Mouse (Mus musculus): ENCODE results near the gene Cdkal1. TPM values are rescaled to one million over a fixed set of nuclear protein-coding genes. Genes with fewer than 3 reads are reported as not detected.

The Cdkal1 gene
- polyA plus RNA-seq, 1 experiment from 2014 or later: 8.2 TPM

DNA sequence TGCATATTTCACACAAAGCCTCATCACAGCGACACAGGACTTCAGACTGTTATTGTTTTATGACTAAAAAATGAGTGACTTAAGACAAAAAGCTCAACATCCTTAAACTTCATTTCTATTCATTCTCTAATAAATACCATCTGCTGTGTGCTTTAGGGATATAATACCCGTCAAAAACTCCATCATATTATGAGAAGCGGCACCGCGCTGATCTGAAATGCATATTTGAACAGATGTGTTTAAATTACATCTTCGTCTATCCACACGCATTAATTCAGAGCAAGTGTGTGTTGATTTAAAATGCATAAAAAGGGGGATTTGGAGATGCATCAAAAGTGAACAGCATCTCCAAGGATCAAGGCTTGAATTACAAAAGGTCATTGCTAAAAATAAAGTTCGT lies 365.1 kb downstream of the Cdkal1 start:
- no peak overlapping the region for H3K9ac ChIP-seq
- H3K4me1 ChIP-seq (replicated peaks): no peaks in the 10 kb centered on the region
- no peak overlapping the region for H3K4me3 ChIP-seq (replicated peaks)
- H3K27me3 ChIP-seq: no peaks in the 10 kb centered on the region
- no peak overlapping the region for H3K4me2 ChIP-seq
- no peak overlapping the region for H3K27ac ChIP-seq (replicated peaks)
- no peak for ATAC-seq (ENCODE audit: insufficient read depth)
- H3K36me3 ChIP-seq (replicated peaks): no peaks in the 10 kb centered on the region
- WGBS (ENCODE audit: insufficient replicate concordance): 81% methylated on average over 8 of the region's 8 CpGs
- H3K9me3 ChIP-seq (replicated peaks): no peaks in the 10 kb centered on the region

- H3K27me3 ChIP-seq: no peaks in the 10 kb centered on the region
- no peak overlapping the region for H3K27ac ChIP-seq (replicated peaks)
- no peaks in the 10 kb centered on the region for H3K36me3 ChIP-seq (replicated peaks)
- H3K4me1 ChIP-seq (replicated peaks): no peaks in the 10 kb centered on the region
- ATAC-seq (ENCODE audit: insufficient read depth): no peak
- H3K9ac ChIP-seq: no peak overlapping the region
- H3K4me2 ChIP-seq: no peak overlapping the region
- H3K9me3 ChIP-seq (replicated peaks): no peaks in the 10 kb centered on the region
- H3K4me3 ChIP-seq (replicated peaks): no peak overlapping the region
- WGBS (ENCODE audit: insufficient replicate concordance): 66% methylated on average over 5 of the region's 5 CpGs
Observed at GRCm38 (mm10) chr13:29489476-29489875, 366.0 kb downstream of the Cdkal1 start.

DNA sequence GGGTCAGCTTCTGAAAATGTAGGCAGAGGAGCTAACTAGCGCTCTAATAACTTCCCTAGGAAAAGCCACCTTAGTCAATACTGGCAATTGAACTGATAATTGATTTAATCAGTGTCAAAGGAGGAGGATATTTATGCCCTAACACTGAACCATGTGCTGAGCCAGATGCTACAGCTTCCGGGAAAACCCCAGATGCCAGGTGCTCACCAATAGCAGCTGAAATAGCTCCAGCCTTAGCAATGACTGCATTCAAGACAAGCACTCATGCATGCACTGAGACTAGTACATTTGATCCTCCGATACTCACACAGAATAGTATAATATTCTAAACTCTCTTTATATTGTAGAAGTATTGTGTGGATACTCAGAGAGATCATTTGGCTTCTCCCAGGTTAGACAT lies 368.8 kb downstream of the Cdkal1 start:
- Histone ChIP-seq H3K27me3 (no peaks in the 10 kb centered on the region), H3K4me3 (replicated peaks) (no peak overlapping the region), H3K4me2 (no peak overlapping the region), H3K4me1 (replicated peaks) (no peaks in the 10 kb centered on the region), H3K36me3 (replicated peaks) (no peaks in the 10 kb centered on the region), H3K9me3 (replicated peaks) (no peaks in the 10 kb centered on the region), H3K9ac (no peak overlapping the region), H3K27ac (replicated peaks) (no peak overlapping the region)
- ATAC-seq (ENCODE audit: insufficient read depth): no peak
- 72% methylated on average over 3 of the region's 3 CpGs for WGBS (ENCODE audit: insufficient replicate concordance)

GRCm38 (mm10) chr13:29483950-29484349 lies 371.5 kb downstream of the Cdkal1 start:
- no peak overlapping the region for H3K9ac ChIP-seq
- H3K4me3 ChIP-seq (replicated peaks): no peak overlapping the region
- H3K9me3 ChIP-seq (replicated peaks): no peaks in the 10 kb centered on the region
- H3K27me3 ChIP-seq: no peaks in the 10 kb centered on the region
- no peaks in the 10 kb centered on the region for H3K4me1 ChIP-seq (replicated peaks)
- ATAC-seq (ENCODE audit: insufficient read depth): no peak
- WGBS (ENCODE audit: insufficient replicate concordance): 55% methylated on average over 3 of the region's 3 CpGs
- no peak overlapping the region for H3K27ac ChIP-seq (replicated peaks)
- no peak overlapping the region for H3K4me2 ChIP-seq
- no peaks in the 10 kb centered on the region for H3K36me3 ChIP-seq (replicated peaks)

- Histone ChIP-seq H3K4me3 (replicated peaks) (no peak overlapping the region), H3K9ac (no peak overlapping the region), H3K27me3 (no peaks in the 10 kb centered on the region), H3K36me3 (replicated peaks) (no peaks in the 10 kb centered on the region), H3K9me3 (replicated peaks) (no peaks in the 10 kb centered on the region), H3K4me2 (no peak overlapping the region), H3K27ac (replicated peaks) (no peak overlapping the region), H3K4me1 (replicated peaks) (no peaks in the 10 kb centered on the region)
- no peak for ATAC-seq (ENCODE audit: insufficient read depth)
- 75% methylated on average over 9 of the region's 9 CpGs for WGBS (ENCODE audit: insufficient replicate concordance)
Observed at GRCm38 (mm10) chr13:29482147-29482863, 373.2 kb downstream of the Cdkal1 start.

GRCm38 (mm10) chr13:29476421-29476820 lies 379.1 kb downstream of the Cdkal1 start:
- WGBS (ENCODE audit: insufficient replicate concordance): 57% methylated on average over 4 of the region's 4 CpGs
- H3K4me2 ChIP-seq: no peak overlapping the region
- H3K27ac ChIP-seq (replicated peaks): no peak overlapping the region
- H3K9me3 ChIP-seq (replicated peaks): no peaks in the 10 kb centered on the region
- no peaks in the 10 kb centered on the region for H3K36me3 ChIP-seq (replicated peaks)
- no peaks in the 10 kb centered on the region for H3K27me3 ChIP-seq
- H3K4me1 ChIP-seq (replicated peaks): no peaks in the 10 kb centered on the region
- H3K4me3 ChIP-seq (replicated peaks): no peak overlapping the region
- H3K9ac ChIP-seq: no peak overlapping the region
- ATAC-seq (ENCODE audit: insufficient read depth): no peak

GRCm38 (mm10) chr13:29474301-29474700 lies 381.2 kb downstream of the Cdkal1 start:
- no peaks in the 10 kb centered on the region for H3K27me3 ChIP-seq
- no peak overlapping the region for H3K27ac ChIP-seq (replicated peaks)
- no peak overlapping the region for H3K4me3 ChIP-seq (replicated peaks)
- H3K36me3 ChIP-seq (replicated peaks): no peaks in the 10 kb centered on the region
- no peak overlapping the region for H3K4me2 ChIP-seq
- ATAC-seq (ENCODE audit: insufficient read depth): no peak
- H3K9me3 ChIP-seq (replicated peaks): no peaks in the 10 kb centered on the region
- H3K9ac ChIP-seq: no peak overlapping the region
- 75% methylated on average over 9 of the region's 9 CpGs for WGBS (ENCODE audit: insufficient replicate concordance)
- H3K4me1 ChIP-seq (replicated peaks): no peaks in the 10 kb centered on the region

DNA sequence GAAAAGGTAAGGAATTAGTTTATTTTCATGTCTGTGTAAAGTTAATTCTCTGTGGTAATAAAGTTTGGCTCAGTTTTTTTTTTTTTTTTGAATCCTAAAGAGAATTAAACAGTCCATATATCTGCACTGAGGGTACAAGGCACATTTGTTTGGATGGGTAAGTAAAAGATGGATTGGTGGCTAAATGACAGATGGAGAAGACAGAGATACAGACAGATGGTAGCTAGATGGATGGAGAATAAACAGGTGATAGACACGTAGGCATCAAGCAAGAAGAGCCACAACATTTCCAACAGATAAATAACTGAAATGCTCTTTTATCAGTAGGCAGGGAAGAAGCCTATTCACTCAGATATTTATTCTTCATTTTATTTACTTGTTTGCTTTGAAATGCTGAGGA lies 381.7 kb downstream of the Cdkal1 start:
- Histone ChIP-seq H3K9me3 (replicated peaks) (no peaks in the 10 kb centered on the region), H3K4me1 (replicated peaks) (no peaks in the 10 kb centered on the region), H3K27me3 (no peaks in the 10 kb centered on the region), H3K36me3 (replicated peaks) (no peaks in the 10 kb centered on the region), H3K4me2 (no peak overlapping the region), H3K27ac (replicated peaks) (no peak overlapping the region), H3K9ac (no peak overlapping the region), H3K4me3 (replicated peaks) (no peak overlapping the region)
- ATAC-seq (ENCODE audit: insufficient read depth): no peak
- 58% methylated on average over 1 of the region's 1 CpGs for WGBS (ENCODE audit: insufficient replicate concordance)

GRCm38 (mm10) chr13:29462271-29462670 lies 393.2 kb downstream of the Cdkal1 start:
- H3K4me1 ChIP-seq (replicated peaks): no peaks in the 10 kb centered on the region
- no peaks in the 10 kb centered on the region for H3K9me3 ChIP-seq (replicated peaks)
- H3K36me3 ChIP-seq (replicated peaks): no peaks in the 10 kb centered on the region
- WGBS (ENCODE audit: insufficient replicate concordance): 51% methylated on average over 6 of the region's 6 CpGs
- H3K27me3 ChIP-seq: no peaks in the 10 kb centered on the region
- H3K9ac ChIP-seq: no peak overlapping the region
- H3K4me2 ChIP-seq: no peak overlapping the region
- ATAC-seq (ENCODE audit: insufficient read depth): no peak
- H3K4me3 ChIP-seq (replicated peaks): no peak overlapping the region
- no peak overlapping the region for H3K27ac ChIP-seq (replicated peaks)

GRCm38 (mm10) chr13:29460741-29461140 lies 394.7 kb downstream of the Cdkal1 start:
- H3K4me3 ChIP-seq (replicated peaks): no peak overlapping the region
- H3K9me3 ChIP-seq (replicated peaks): no peaks in the 10 kb centered on the region
- ATAC-seq (ENCODE audit: insufficient read depth): no peak
- no peaks in the 10 kb centered on the region for H3K27me3 ChIP-seq
- no peak overlapping the region for H3K27ac ChIP-seq (replicated peaks)
- no peaks in the 10 kb centered on the region for H3K36me3 ChIP-seq (replicated peaks)
- no peaks in the 10 kb centered on the region for H3K4me1 ChIP-seq (replicated peaks)
- 49% methylated on average over 5 of the region's 5 CpGs for WGBS (ENCODE audit: insufficient replicate concordance)
- H3K4me2 ChIP-seq: no peak overlapping the region
- no peak overlapping the region for H3K9ac ChIP-seq

- no peak for ATAC-seq (ENCODE audit: insufficient read depth)
- Histone ChIP-seq H3K27ac (replicated peaks) (no peak overlapping the region), H3K36me3 (replicated peaks) (no peaks in the 10 kb centered on the region), H3K27me3 (no peaks in the 10 kb centered on the region), H3K9ac (no peak overlapping the region), H3K4me2 (no peak overlapping the region), H3K9me3 (replicated peaks) (no peaks in the 10 kb centered on the region), H3K4me3 (replicated peaks) (no peak overlapping the region), H3K4me1 (replicated peaks) (no peaks in the 10 kb centered on the region)
- WGBS (ENCODE audit: insufficient replicate concordance): 23% methylated on average over 1 of the region's 1 CpGs
Observed at GRCm38 (mm10) chr13:29458385-29458784, 397.1 kb downstream of the Cdkal1 start.

- Histone ChIP-seq H3K4me1 (replicated peaks) (no peaks in the 10 kb centered on the region), H3K4me3 (replicated peaks) (no peak overlapping the region), H3K27me3 (no peaks in the 10 kb centered on the region), H3K36me3 (replicated peaks) (no peaks in the 10 kb centered on the region), H3K9ac (no peak overlapping the region), H3K4me2 (no peak overlapping the region), H3K27ac (replicated peaks) (no peak overlapping the region), H3K9me3 (replicated peaks) (no peaks in the 10 kb centered on the region)
- WGBS (ENCODE audit: insufficient replicate concordance): 59% methylated on average over 2 of the region's 2 CpGs
- no peak for ATAC-seq (ENCODE audit: insufficient read depth)
Observed at GRCm38 (mm10) chr13:29437067-29437466, 418.4 kb downstream of the Cdkal1 start.

All from liver, embryonic 15.5 days (tissue).